Mouse (Mus musculus): ENCODE measurements at regions not wholly inside any gene's neighbourhood (a gene's known extent, or its start where the extent isn't known, plus 50 kb on each side); places are given as distances from the start of the nearest gene placed in this dataset.
"Not testable (repeated sequence)": the region's sequence is repeated elsewhere in the genome, so short reads cannot be mapped to it uniquely, and the experiment has no call there.

GRCm38 (mm10) chr13:25647711-25648429 lies 377.6 kb upstream of the Nrsn1 start:
- H3K9me3 ChIP-seq (ENCODE audit: control insufficient read depth, low read length), result no peaks in the 10 kb centered on the region
- no peak overlapping the region for H3K4me3 ChIP-seq (ENCODE audit: low read depth, low read length)
- no peaks in the 10 kb centered on the region for H3K36me3 ChIP-seq (ENCODE audit: control insufficient read depth, insufficient read depth, low read length)
- no peaks in the 10 kb centered on the region for H3K27me3 ChIP-seq (replicated peaks; ENCODE audit: control insufficient read depth, insufficient read depth, low read length)
- H3K4me1 ChIP-seq (replicated peaks; ENCODE audit: control insufficient read depth, insufficient read depth, low read length), result no peaks in the 10 kb centered on the region
- WGBS, result 86% methylated on average over 3 of the region's 3 CpGs
- no peak for DNase-seq (ENCODE audit: low spot score)
- H3K4me2 ChIP-seq (ENCODE audit: low read length), result no peak overlapping the region
- no peak for ATAC-seq (replicated peaks; ENCODE audit: low FRiP score, low TSS enrichment, low read depth)
- H3K27ac ChIP-seq (ENCODE audit: low read depth), result no peak overlapping the region
- H3K9ac ChIP-seq (ENCODE audit: low read length), result no peak overlapping the region

- Histone ChIP-seq H3K27ac (ENCODE audit: low read depth) (no peak overlapping the region), H3K9ac (ENCODE audit: low read length) (no peak overlapping the region), H3K4me2 (ENCODE audit: low read length) (no peak overlapping the region), H3K4me1 (replicated peaks; ENCODE audit: control insufficient read depth, insufficient read depth, low read length) (no peaks in the 10 kb centered on the region), H3K36me3 (ENCODE audit: control insufficient read depth, insufficient read depth, low read length) (no peaks in the 10 kb centered on the region), H3K9me3 (ENCODE audit: control insufficient read depth, low read length) (no peaks in the 10 kb centered on the region), H3K4me3 (ENCODE audit: low read depth, low read length) (no peak overlapping the region), H3K27me3 (replicated peaks; ENCODE audit: control insufficient read depth, insufficient read depth, low read length) (no peaks in the 10 kb centered on the region)
- ATAC-seq (replicated peaks; ENCODE audit: low FRiP score, low TSS enrichment, low read depth), result no peak
- DNase-seq (ENCODE audit: low spot score), result peak; percentile 53
- WGBS, result 21% methylated on average over 6 of the region's 6 CpGs
Observed at GRCm38 (mm10) chr13:25639522-25640291, 369.4 kb upstream of the Nrsn1 start.

GRCm38 (mm10) chr13:25629466-25629865 lies 359.2 kb upstream of the Nrsn1 start:
- Histone ChIP-seq H3K27me3 (replicated peaks; ENCODE audit: control insufficient read depth, insufficient read depth, low read length) (no peaks in the 10 kb centered on the region), H3K4me2 (ENCODE audit: low read length) (no peak overlapping the region), H3K36me3 (ENCODE audit: control insufficient read depth, insufficient read depth, low read length) (no peaks in the 10 kb centered on the region), H3K4me3 (ENCODE audit: low read depth, low read length) (no peak overlapping the region), H3K9me3 (ENCODE audit: control insufficient read depth, low read length) (no peaks in the 10 kb centered on the region), H3K4me1 (replicated peaks; ENCODE audit: control insufficient read depth, insufficient read depth, low read length) (no peaks in the 10 kb centered on the region), H3K9ac (ENCODE audit: low read length) (no peak overlapping the region), H3K27ac (ENCODE audit: low read depth) (no peak overlapping the region)
- DNase-seq (ENCODE audit: low spot score) (no peak), ATAC-seq (replicated peaks; ENCODE audit: low FRiP score, low TSS enrichment, low read depth) (no peak)
- 67% methylated on average over 4 of the region's 4 CpGs for WGBS

- WGBS, result 58% methylated on average over 4 of the region's 4 CpGs
- DNase-seq (ENCODE audit: low spot score), result no peak
Observed at GRCm38 (mm10) chr13:25617578-25617977, 347.3 kb upstream of the Nrsn1 start.

GRCm38 (mm10) chr13:25611986-25612385 lies 341.7 kb upstream of the Nrsn1 start:
- Histone ChIP-seq H3K4me3 (ENCODE audit: low read depth, low read length) (no peak overlapping the region), H3K36me3 (ENCODE audit: control insufficient read depth, insufficient read depth, low read length) (no peaks in the 10 kb centered on the region), H3K27me3 (replicated peaks; ENCODE audit: control insufficient read depth, insufficient read depth, low read length) (no peaks in the 10 kb centered on the region), H3K27ac (ENCODE audit: low read depth) (no peak overlapping the region), H3K4me1 (replicated peaks; ENCODE audit: control insufficient read depth, insufficient read depth, low read length) (no peaks in the 10 kb centered on the region), H3K9me3 (ENCODE audit: control insufficient read depth, low read length) (no peaks in the 10 kb centered on the region), H3K4me2 (ENCODE audit: low read length) (no peak overlapping the region), H3K9ac (ENCODE audit: low read length) (no peak overlapping the region)
- DNase-seq (ENCODE audit: low spot score), result no peak
- ATAC-seq (replicated peaks; ENCODE audit: low FRiP score, low TSS enrichment, low read depth), result no peak
- WGBS, result 27% methylated on average over 4 of the region's 4 CpGs

More at GRCm38 (mm10) chr13:25617578-25617977, 347.3 kb upstream of the Nrsn1 start:
- no peaks in the 10 kb centered on the region for H3K4me1 ChIP-seq (replicated peaks; ENCODE audit: control insufficient read depth, insufficient read depth, low read length)
- no peak overlapping the region for H3K9ac ChIP-seq (ENCODE audit: low read length)
- no peaks in the 10 kb centered on the region for H3K9me3 ChIP-seq (ENCODE audit: control insufficient read depth, low read length)
- no peak for ATAC-seq (replicated peaks; ENCODE audit: low FRiP score, low TSS enrichment, low read depth)
- H3K4me2 ChIP-seq (ENCODE audit: low read length), result no peak overlapping the region
- no peak overlapping the region for H3K4me3 ChIP-seq (ENCODE audit: low read depth, low read length)
- H3K36me3 ChIP-seq (ENCODE audit: control insufficient read depth, insufficient read depth, low read length), result no peaks in the 10 kb centered on the region
- H3K27me3 ChIP-seq (replicated peaks; ENCODE audit: control insufficient read depth, insufficient read depth, low read length), result no peaks in the 10 kb centered on the region
- H3K27ac ChIP-seq (ENCODE audit: low read depth), result no peak overlapping the region

- no peaks in the 10 kb centered on the region for H3K9me3 ChIP-seq (ENCODE audit: control insufficient read depth, low read length)
- no peak overlapping the region for H3K27ac ChIP-seq (ENCODE audit: low read depth)
- H3K9ac ChIP-seq (ENCODE audit: low read length), result no peak overlapping the region
- H3K27me3 ChIP-seq (replicated peaks; ENCODE audit: control insufficient read depth, insufficient read depth, low read length), result no peaks in the 10 kb centered on the region
- no peaks in the 10 kb centered on the region for H3K4me1 ChIP-seq (replicated peaks; ENCODE audit: control insufficient read depth, insufficient read depth, low read length)
- no peak for ATAC-seq (replicated peaks; ENCODE audit: low FRiP score, low TSS enrichment, low read depth)
- 69% methylated on average over 4 of the region's 4 CpGs for WGBS
- no peaks in the 10 kb centered on the region for H3K36me3 ChIP-seq (ENCODE audit: control insufficient read depth, insufficient read depth, low read length)
- DNase-seq (ENCODE audit: low spot score), result no peak
- no peak overlapping the region for H3K4me2 ChIP-seq (ENCODE audit: low read length)
- H3K4me3 ChIP-seq (ENCODE audit: low read depth, low read length), result no peak overlapping the region
Observed at GRCm38 (mm10) chr13:25609641-25610040, 339.3 kb upstream of the Nrsn1 start.

- Histone ChIP-seq H3K27ac (ENCODE audit: low read depth) (no peak overlapping the region), H3K4me1 (replicated peaks; ENCODE audit: control insufficient read depth, insufficient read depth, low read length) (no peaks in the 10 kb centered on the region)
- no peak for DNase-seq (ENCODE audit: low spot score)
Observed at GRCm38 (mm10) chr13:25609241-25609640, 338.9 kb upstream of the Nrsn1 start.

GRCm38 (mm10) chr13:25601351-25601750 lies 331.0 kb upstream of the Nrsn1 start:
- not testable (repeated sequence) for H3K4me3 ChIP-seq (ENCODE audit: low read depth, low read length); H3K9ac ChIP-seq (ENCODE audit: low read length); H3K4me2 ChIP-seq (ENCODE audit: low read length); H3K27ac ChIP-seq (ENCODE audit: low read depth); H3K27me3 ChIP-seq (replicated peaks; ENCODE audit: control insufficient read depth, insufficient read depth, low read length); DNase-seq (ENCODE audit: low spot score); H3K9me3 ChIP-seq (ENCODE audit: control insufficient read depth, low read length); H3K4me1 ChIP-seq (replicated peaks; ENCODE audit: control insufficient read depth, insufficient read depth, low read length); H3K36me3 ChIP-seq (ENCODE audit: control insufficient read depth, insufficient read depth, low read length); ATAC-seq (replicated peaks; ENCODE audit: low FRiP score, low TSS enrichment, low read depth)

More at GRCm38 (mm10) chr13:25609241-25609640, 338.9 kb upstream of the Nrsn1 start:
- H3K4me3 ChIP-seq (ENCODE audit: low read depth, low read length), result no peak overlapping the region
- no peak for ATAC-seq (replicated peaks; ENCODE audit: low FRiP score, low TSS enrichment, low read depth)
- H3K4me2 ChIP-seq (ENCODE audit: low read length), result no peak overlapping the region
- no peak overlapping the region for H3K9ac ChIP-seq (ENCODE audit: low read length)
- no peaks in the 10 kb centered on the region for H3K27me3 ChIP-seq (replicated peaks; ENCODE audit: control insufficient read depth, insufficient read depth, low read length)
- no peaks in the 10 kb centered on the region for H3K36me3 ChIP-seq (ENCODE audit: control insufficient read depth, insufficient read depth, low read length)
- H3K9me3 ChIP-seq (ENCODE audit: control insufficient read depth, low read length), result no peaks in the 10 kb centered on the region
- WGBS, result 48% methylated on average over 1 of the region's 1 CpGs

- no peaks in the 10 kb centered on the region for H3K4me1 ChIP-seq (replicated peaks; ENCODE audit: control insufficient read depth, insufficient read depth, low read length)
- no peaks in the 10 kb centered on the region for H3K27me3 ChIP-seq (replicated peaks; ENCODE audit: control insufficient read depth, insufficient read depth, low read length)
- DNase-seq (ENCODE audit: low spot score) (no peak), ATAC-seq (replicated peaks; ENCODE audit: low FRiP score, low TSS enrichment, low read depth) (no peak)
- H3K4me2 ChIP-seq (ENCODE audit: low read length), result no peak overlapping the region
- H3K9ac ChIP-seq (ENCODE audit: low read length), result no peak overlapping the region
- H3K9me3 ChIP-seq (ENCODE audit: control insufficient read depth, low read length), result no peaks in the 10 kb centered on the region
- H3K27ac ChIP-seq (ENCODE audit: low read depth), result no peak overlapping the region
- no peak overlapping the region for H3K4me3 ChIP-seq (ENCODE audit: low read depth, low read length)
- no peaks in the 10 kb centered on the region for H3K36me3 ChIP-seq (ENCODE audit: control insufficient read depth, insufficient read depth, low read length)
- WGBS, result 57% methylated on average over 3 of the region's 3 CpGs
Observed at GRCm38 (mm10) chr13:25594629-25595028, 324.3 kb upstream of the Nrsn1 start.
